Mouse (Mus musculus): ENCODE measurements at regions not wholly inside any gene's neighbourhood (a gene's known extent, or its start where the extent isn't known, plus 50 kb on each side); places are given as distances from the start of the nearest gene placed in this dataset.
"Not testable (repeated sequence)": the region's sequence is repeated elsewhere in the genome, so short reads cannot be mapped to it uniquely, and the experiment has no call there.

DNA sequence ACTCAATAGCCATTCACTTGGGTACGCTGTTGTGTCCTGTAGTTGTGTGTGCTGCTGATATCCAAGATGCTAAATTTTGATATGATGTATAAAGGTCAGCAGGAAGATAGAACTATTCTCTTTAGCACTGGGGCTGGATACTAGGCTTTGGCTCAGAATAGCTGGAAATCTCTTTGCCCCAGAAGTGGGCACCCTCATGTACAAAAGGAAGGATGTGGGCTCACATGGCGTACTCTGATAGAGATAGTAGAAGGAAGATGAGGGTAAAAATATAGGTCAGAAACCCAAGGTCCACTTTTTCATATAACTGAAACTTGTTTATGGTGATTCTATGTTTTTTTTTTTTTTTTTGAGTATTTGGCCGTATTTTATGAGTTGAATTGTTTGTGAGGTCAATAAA, 1001.0 kb downstream of the Car8 start:
- Histone ChIP-seq H3K4me1 (replicated peaks; ENCODE audit: control insufficient read depth, insufficient read depth, low read length) (no peaks in the 10 kb centered on the region), H3K4me3 (replicated peaks; ENCODE audit: low read length) (no peak overlapping the region), H3K36me3 (ENCODE audit: control insufficient read depth, insufficient read depth) (no peaks in the 10 kb centered on the region), H3K4me2 (ENCODE audit: low read length) (no peak overlapping the region), H3K9me3 (ENCODE audit: control insufficient read depth, low read length) (peaks cover 22% of the 10 kb centered on the region), H3K27ac (ENCODE audit: low read length) (no peak overlapping the region), H3K9ac (replicated peaks; ENCODE audit: low read depth, low read length) (no peak overlapping the region), H3K27me3 (replicated peaks; ENCODE audit: control insufficient read depth, insufficient read depth, low read length) (no peaks in the 10 kb centered on the region)
- 87% methylated on average over 3 of the region's 3 CpGs for WGBS
- no peak for ATAC-seq

DNA sequence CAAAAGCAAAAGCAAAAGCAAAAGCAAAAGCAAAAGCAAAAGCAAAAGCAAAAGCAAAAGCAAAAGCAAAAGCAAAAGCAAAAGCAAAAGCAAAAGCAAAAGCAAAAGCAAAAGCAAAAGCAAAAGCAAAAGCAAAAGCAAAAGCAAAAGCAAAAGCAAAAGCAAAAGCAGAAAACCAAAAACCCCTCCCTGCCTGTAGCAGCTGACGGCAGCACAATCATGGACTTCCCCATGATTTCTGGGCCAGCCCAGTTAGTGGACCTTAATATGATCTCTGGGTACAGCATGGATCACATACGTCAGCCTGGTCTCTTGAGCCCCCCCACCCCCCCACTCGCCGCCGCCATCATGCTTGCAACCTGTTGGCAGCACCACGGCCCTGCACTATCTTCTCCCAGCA, 1004.3 kb downstream of the Car8 start:
- WGBS, result 100% methylated on average over 6 of the region's 6 CpGs
- not testable (repeated sequence) for H3K4me1 ChIP-seq (replicated peaks; ENCODE audit: control insufficient read depth, insufficient read depth, low read length); ATAC-seq

DNA sequence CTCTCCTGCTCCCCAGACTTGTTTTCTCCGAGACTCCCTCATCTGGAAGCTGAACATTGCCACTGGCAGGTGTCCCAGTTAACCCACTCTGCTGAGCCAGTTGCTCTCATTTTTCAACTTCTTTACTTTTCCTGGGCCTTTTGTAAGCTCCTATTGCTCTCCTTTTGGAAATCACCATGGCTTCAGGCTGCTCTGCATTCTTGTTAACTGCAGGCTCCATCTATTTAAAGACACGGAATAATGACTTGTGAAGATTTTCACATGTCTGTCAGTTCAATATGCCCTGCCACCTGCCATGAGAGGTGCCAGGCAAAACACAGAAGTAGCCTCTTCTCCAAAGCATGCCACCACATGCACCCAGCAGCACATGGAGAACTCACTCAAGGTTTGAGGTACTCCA, 1009.9 kb downstream of the Car8 start:
- Histone ChIP-seq H3K27ac (ENCODE audit: low read length) (no peak overlapping the region), H3K27me3 (replicated peaks; ENCODE audit: control insufficient read depth, insufficient read depth, low read length) (no peaks in the 10 kb centered on the region), H3K9me3 (ENCODE audit: control insufficient read depth, low read length) (peaks cover 11% of the 10 kb centered on the region), H3K4me2 (ENCODE audit: low read length) (no peak overlapping the region), H3K9ac (replicated peaks; ENCODE audit: low read depth, low read length) (no peak overlapping the region), H3K36me3 (ENCODE audit: control insufficient read depth, insufficient read depth) (no peaks in the 10 kb centered on the region), H3K4me3 (replicated peaks; ENCODE audit: low read length) (no peak overlapping the region), H3K4me1 (replicated peaks; ENCODE audit: control insufficient read depth, insufficient read depth, low read length) (no peaks in the 10 kb centered on the region)
- WGBS, result 36% methylated on average over 2 of the region's 2 CpGs
- ATAC-seq, result peak; percentile 92

More for the DNA sequence above, 1004.3 kb downstream of the Car8 start:
- H3K4me3 ChIP-seq (replicated peaks; ENCODE audit: low read length); H3K27ac ChIP-seq (ENCODE audit: low read length); H3K4me2 ChIP-seq (ENCODE audit: low read length); H3K9ac ChIP-seq (replicated peaks; ENCODE audit: low read depth, low read length); H3K36me3 ChIP-seq (ENCODE audit: control insufficient read depth, insufficient read depth); H3K27me3 ChIP-seq (replicated peaks; ENCODE audit: control insufficient read depth, insufficient read depth, low read length): not testable (repeated sequence)
- peaks cover 25% of the 10 kb centered on the region for H3K9me3 ChIP-seq (ENCODE audit: control insufficient read depth, low read length)

DNA sequence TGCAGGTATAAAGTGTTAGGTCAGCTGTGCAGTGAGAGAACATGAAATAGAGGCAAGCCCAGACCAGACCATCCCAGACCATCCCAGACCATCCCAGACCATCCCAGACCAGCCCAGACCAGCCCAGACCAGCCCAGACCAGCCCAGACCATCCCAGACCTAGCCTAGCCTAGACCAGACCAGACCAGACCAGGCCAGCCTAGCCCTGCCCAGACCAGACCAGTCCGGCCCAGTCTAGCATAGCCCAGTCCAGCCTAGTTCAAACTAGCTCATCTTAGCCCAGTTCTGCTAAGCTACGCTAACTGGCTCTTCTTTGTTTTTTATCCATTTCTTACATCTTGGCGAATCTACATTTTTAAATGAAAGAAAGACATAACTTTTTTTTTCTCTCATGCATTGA, 1015.9 kb downstream of the Car8 start:
- no peaks in the 10 kb centered on the region for H3K36me3 ChIP-seq (ENCODE audit: control insufficient read depth, insufficient read depth)
- no peaks in the 10 kb centered on the region for H3K4me1 ChIP-seq (replicated peaks; ENCODE audit: control insufficient read depth, insufficient read depth, low read length)
- no peak overlapping the region for H3K27ac ChIP-seq (ENCODE audit: low read length)
- no peak for ATAC-seq
- H3K9ac ChIP-seq (replicated peaks; ENCODE audit: low read depth, low read length), result no peak overlapping the region
- H3K4me2 ChIP-seq (ENCODE audit: low read length), result no peak overlapping the region
- H3K4me3 ChIP-seq (replicated peaks; ENCODE audit: low read length), result no peak overlapping the region
- no peaks in the 10 kb centered on the region for H3K9me3 ChIP-seq (ENCODE audit: control insufficient read depth, low read length)
- no peaks in the 10 kb centered on the region for H3K27me3 ChIP-seq (replicated peaks; ENCODE audit: control insufficient read depth, insufficient read depth, low read length)
- 96% methylated on average over 3 of the region's 3 CpGs for WGBS

DNA sequence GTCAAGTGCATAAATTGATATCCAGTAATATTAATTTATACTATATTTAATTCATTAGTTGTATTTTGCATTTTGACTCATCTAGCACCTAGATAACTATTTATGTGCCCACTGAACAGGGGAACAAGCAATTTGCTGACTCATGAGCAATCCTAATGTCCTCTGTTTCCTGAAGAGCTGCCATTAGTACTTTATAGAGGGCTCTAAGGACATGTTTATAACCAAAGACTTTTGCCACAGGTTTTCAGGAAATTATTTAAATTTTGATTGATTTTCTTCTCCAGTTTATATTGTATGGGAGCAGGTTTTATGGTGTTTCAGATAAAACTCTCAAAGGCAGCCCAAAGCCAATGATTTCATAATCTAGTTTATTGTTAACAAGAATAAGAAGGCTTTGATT, 1018.4 kb downstream of the Car8 start:
- no peak for ATAC-seq
- Histone ChIP-seq H3K27me3 (replicated peaks; ENCODE audit: control insufficient read depth, insufficient read depth, low read length) (no peaks in the 10 kb centered on the region), H3K4me3 (replicated peaks; ENCODE audit: low read length) (no peak overlapping the region), H3K9me3 (ENCODE audit: control insufficient read depth, low read length) (no peaks in the 10 kb centered on the region), H3K4me2 (ENCODE audit: low read length) (no peak overlapping the region), H3K4me1 (replicated peaks; ENCODE audit: control insufficient read depth, insufficient read depth, low read length) (no peaks in the 10 kb centered on the region), H3K27ac (ENCODE audit: low read length) (no peak overlapping the region), H3K9ac (replicated peaks; ENCODE audit: low read depth, low read length) (no peak overlapping the region), H3K36me3 (ENCODE audit: control insufficient read depth, insufficient read depth) (no peaks in the 10 kb centered on the region)

DNA sequence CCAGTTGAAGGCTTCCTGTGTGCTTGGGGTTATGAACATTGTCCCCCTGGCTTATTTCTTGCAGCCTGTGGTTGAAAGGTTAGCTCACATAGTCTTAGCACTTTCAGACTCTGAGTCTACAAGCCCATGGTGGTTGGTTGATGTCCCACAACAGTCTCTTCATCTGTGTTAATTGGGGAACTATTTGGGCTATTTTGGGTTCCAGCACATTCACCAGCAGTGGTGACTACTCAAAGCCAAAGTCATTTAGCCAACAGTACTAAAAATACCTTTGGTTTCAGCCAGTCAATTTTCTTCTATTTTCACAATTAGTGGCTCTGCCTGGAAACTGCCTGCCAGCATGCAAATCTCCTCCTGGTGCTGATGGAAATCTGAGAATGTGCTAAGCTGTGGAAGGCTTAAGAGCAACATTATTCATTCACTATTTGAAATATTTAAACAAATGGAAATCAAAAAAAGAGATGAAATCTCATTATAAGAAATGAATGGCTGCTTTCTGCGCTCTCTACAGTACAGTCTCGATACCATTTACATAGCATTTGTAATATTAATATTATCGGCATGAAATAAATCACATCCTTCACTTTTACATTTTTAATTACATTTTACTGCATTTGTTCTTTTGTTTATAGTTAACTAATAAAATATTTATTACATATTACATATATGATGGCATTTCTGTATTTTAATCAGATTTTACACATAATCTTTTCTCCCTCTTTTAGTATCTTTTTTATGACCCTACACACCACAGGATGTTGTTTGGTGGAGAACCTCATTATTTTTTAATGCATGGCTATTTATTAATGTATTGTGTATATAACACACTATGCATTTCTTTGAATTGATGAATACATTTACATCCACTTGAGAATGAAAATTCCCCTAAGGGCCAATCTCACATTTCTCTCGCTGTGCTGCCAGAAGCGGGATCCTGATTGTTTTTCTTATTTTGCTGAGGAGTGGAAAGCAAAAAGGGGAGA, 1023.5 kb downstream of the Car8 start:
- Histone ChIP-seq H3K36me3 (ENCODE audit: control insufficient read depth, insufficient read depth) (no peaks in the 10 kb centered on the region), H3K9ac (replicated peaks; ENCODE audit: low read depth, low read length) (no peak overlapping the region), H3K4me1 (replicated peaks; ENCODE audit: control insufficient read depth, insufficient read depth, low read length) (no peaks in the 10 kb centered on the region), H3K9me3 (ENCODE audit: control insufficient read depth, low read length) (no peaks in the 10 kb centered on the region), H3K4me2 (ENCODE audit: low read length) (no peak overlapping the region), H3K27ac (ENCODE audit: low read length) (no peak overlapping the region), H3K4me3 (replicated peaks; ENCODE audit: low read length) (no peak overlapping the region), H3K27me3 (replicated peaks; ENCODE audit: control insufficient read depth, insufficient read depth, low read length) (no peaks in the 10 kb centered on the region)
- 61% methylated on average over 5 of the region's 5 CpGs for WGBS
- peak; percentile 50 for ATAC-seq

DNA sequence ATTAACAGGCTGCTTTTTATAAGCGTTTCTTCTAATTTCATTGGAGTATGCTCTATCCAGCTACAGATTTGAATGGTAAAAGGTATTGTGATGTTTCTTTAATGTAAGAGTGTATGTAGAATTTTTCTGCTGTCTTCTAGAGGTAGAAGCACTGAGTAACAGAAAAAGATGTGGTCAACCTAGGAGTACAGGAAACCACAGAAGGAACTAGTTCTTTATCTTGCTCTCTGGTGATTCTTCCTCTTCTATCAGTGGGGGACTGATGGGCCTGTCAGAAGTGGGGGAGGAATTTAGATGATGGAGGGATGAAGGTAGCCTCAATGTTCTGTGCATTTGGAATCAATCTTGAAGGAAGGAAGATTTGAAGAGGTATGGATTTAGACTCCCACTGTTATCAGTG, 1031.9 kb downstream of the Car8 start:
- Histone ChIP-seq H3K9me3 (ENCODE audit: control insufficient read depth, low read length) (no peaks in the 10 kb centered on the region), H3K27me3 (replicated peaks; ENCODE audit: control insufficient read depth, insufficient read depth, low read length) (no peaks in the 10 kb centered on the region), H3K9ac (replicated peaks; ENCODE audit: low read depth, low read length) (no peak overlapping the region), H3K4me1 (replicated peaks; ENCODE audit: control insufficient read depth, insufficient read depth, low read length) (no peaks in the 10 kb centered on the region), H3K36me3 (ENCODE audit: control insufficient read depth, insufficient read depth) (no peaks in the 10 kb centered on the region), H3K4me2 (ENCODE audit: low read length) (no peak overlapping the region), H3K4me3 (replicated peaks; ENCODE audit: low read length) (no peak overlapping the region), H3K27ac (ENCODE audit: low read length) (no peak overlapping the region)
- ATAC-seq, result no peak
- whole genome bisulfite sequencing, result 90% methylated on average over 1 of the region's 1 CpGs

DNA sequence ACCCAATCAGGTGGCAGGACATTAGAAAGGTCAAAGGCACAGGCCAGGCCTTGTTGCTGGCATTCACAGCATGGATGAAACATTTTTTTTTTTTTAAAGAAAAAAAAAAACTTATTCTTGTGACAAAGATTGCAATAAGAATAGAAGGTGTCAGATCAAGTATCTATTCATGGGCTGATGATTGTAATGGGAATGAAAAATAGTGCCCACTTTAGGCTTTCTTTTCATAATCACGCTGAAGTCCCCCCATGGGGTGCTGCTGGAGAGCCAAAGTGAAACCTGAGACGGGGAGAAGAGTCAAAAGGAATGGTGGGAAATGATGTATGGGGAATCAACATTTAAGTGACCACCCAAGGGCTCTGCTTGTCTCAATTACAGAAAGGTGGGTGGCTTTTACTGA, 1037.0 kb downstream of the Car8 start:
- no peaks in the 10 kb centered on the region for H3K4me1 ChIP-seq (replicated peaks; ENCODE audit: control insufficient read depth, insufficient read depth, low read length)
- no peaks in the 10 kb centered on the region for H3K27me3 ChIP-seq (replicated peaks; ENCODE audit: control insufficient read depth, insufficient read depth, low read length)
- H3K9me3 ChIP-seq (ENCODE audit: control insufficient read depth, low read length), result no peaks in the 10 kb centered on the region
- no peak overlapping the region for H3K4me3 ChIP-seq (replicated peaks; ENCODE audit: low read length)
- H3K9ac ChIP-seq (replicated peaks; ENCODE audit: low read depth, low read length), result no peak overlapping the region
- WGBS, result 7% methylated on average over 2 of the region's 2 CpGs
- H3K4me2 ChIP-seq (ENCODE audit: low read length), result no peak overlapping the region
- ATAC-seq, result no peak
- H3K27ac ChIP-seq (ENCODE audit: low read length), result no peak overlapping the region
- H3K36me3 ChIP-seq (ENCODE audit: control insufficient read depth, insufficient read depth), result no peaks in the 10 kb centered on the region

DNA sequence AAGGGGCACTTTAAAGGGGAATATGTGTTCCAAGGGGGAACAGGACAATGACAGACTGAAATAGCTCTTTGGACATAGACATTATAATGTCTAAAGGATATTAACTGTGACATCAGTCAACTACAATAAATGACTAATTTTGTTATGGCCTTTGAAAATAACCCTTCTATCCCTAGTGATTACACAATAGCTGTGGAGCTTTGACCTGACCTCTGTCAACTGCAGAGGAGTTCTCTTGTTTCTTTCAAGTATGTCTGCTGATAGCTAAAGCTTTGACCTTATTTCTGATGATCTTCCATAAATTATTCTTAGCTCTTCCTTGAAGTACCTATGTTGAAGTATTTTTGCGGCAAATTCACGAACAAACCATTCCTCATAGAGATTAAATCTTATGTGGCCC, 1038.9 kb downstream of the Car8 start:
- Histone ChIP-seq H3K4me3 (replicated peaks; ENCODE audit: low read length) (no peak overlapping the region), H3K4me1 (replicated peaks; ENCODE audit: control insufficient read depth, insufficient read depth, low read length) (no peaks in the 10 kb centered on the region), H3K36me3 (ENCODE audit: control insufficient read depth, insufficient read depth) (no peaks in the 10 kb centered on the region), H3K27ac (ENCODE audit: low read length) (no peak overlapping the region), H3K4me2 (ENCODE audit: low read length) (no peak overlapping the region), H3K9ac (replicated peaks; ENCODE audit: low read depth, low read length) (no peak overlapping the region), H3K9me3 (ENCODE audit: control insufficient read depth, low read length) (no peaks in the 10 kb centered on the region), H3K27me3 (replicated peaks; ENCODE audit: control insufficient read depth, insufficient read depth, low read length) (no peaks in the 10 kb centered on the region)
- WGBS, result 92% methylated on average over 2 of the region's 2 CpGs
- ATAC-seq, result no peak
